Mouse (Mus musculus): ENCODE measurements around the gene Neurod2. TPM values are rescaled to one million over a fixed set of nuclear protein-coding genes. Genes with fewer than 3 reads are reported as not detected.

The Neurod2 gene
- polyA plus RNA-seq, 1 experiment from 2014 or later, result 16.3 TPM

DNA sequence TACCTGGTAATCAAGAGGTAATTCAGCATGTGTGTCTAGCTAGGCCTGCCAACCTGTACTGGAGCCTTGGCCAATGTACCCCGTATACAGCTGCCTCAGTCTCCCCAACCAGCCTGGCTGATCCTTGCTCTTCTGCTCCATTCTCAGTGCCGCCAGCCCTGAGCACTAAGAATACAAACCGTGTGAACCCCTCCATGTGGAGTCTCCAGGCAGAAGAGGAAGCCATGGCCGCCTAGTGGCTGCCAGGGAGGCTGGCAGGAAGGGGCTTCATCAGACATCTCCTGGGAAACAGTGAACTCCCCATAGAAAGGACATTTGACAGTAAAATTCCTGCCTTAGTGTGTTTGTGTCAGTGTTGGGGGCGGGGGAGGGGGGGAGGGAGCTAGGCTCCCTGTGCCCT lies 33.2 kb downstream of the Neurod2 start:
- Histone ChIP-seq H3K9me3 (replicated peaks) (no peaks in the 10 kb centered on the region), H3K27ac (replicated peaks) (no peak overlapping the region), H3K4me3 (replicated peaks) (no peak overlapping the region), H3K4me2 (peak overlapping the region; percentile 81), H3K27me3 (replicated peaks) (peaks cover 6% of the 10 kb centered on the region; the same call in 1 of the 2 replicates), H3K36me3 (no peaks in the 10 kb centered on the region), H3K4me1 (peaks cover 54% of the 10 kb centered on the region), H3K9ac (replicated peaks) (no peak overlapping the region)
- 5% methylated on average over 5 of the region's 5 CpGs for WGBS
- ATAC-seq (ENCODE audit: low FRiP score), result no peak

DNA sequence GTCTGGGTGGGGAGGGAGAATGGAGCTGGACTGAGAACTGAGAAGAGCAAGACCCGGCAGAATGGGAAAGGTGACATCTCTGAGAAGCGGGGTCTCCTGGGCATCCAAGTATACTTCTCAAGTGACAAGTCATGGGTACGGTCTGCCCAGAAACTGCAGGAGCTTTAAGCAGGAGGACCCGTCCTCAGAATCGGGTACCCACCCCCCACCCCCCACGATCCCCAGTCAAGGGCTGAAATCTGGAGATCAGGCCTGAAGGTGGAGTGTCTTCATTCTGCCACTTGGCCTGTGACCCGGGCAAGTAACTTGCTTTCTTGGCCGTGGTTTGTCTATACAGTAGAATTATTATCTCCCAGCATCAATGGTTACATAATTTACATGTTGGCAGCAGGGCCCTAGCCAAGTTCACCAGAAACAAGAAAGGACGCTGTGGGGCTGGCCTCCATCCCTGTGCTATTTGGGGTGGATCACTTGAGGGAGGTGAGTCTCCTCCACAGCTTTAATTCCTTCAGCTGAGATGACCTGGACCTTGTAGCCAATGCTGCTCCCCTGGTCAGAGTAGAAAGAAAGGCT lies 34.3 kb downstream of the Neurod2 start:
- peak; percentile 42 for ATAC-seq (ENCODE audit: low FRiP score)
- Histone ChIP-seq H3K4me1 (peaks cover 59% of the 10 kb centered on the region), H3K27me3 (replicated peaks) (peaks cover 6% of the 10 kb centered on the region; the same call in 1 of the 2 replicates)

GRCm38 (mm10) chr11:98294188-98295012 lies 35.0 kb downstream of the Neurod2 start:
- peak overlapping the region; percentile 71 for H3K9ac ChIP-seq (replicated peaks)
- 1% methylated on average over 58 of the region's 58 CpGs for whole genome bisulfite sequencing
- peaks cover 66% of the 10 kb centered on the region for H3K4me1 ChIP-seq
- peak overlapping the region; percentile 82 for H3K27ac ChIP-seq (replicated peaks)
- H3K27me3 ChIP-seq (replicated peaks), result peaks cover 6% of the 10 kb centered on the region; the same call in 1 of the 2 replicates
- H3K9me3 ChIP-seq (replicated peaks), result no peaks in the 10 kb centered on the region
- peak overlapping the region; percentile 60 for H3K4me3 ChIP-seq (replicated peaks)
- peak; percentile 78 for ATAC-seq (ENCODE audit: low FRiP score)
- H3K4me2 ChIP-seq, result peak overlapping the region; percentile 81
- no peaks in the 10 kb centered on the region for H3K36me3 ChIP-seq

More for the DNA sequence above, 34.3 kb downstream of the Neurod2 start:
- peak overlapping the region; percentile 71 for H3K9ac ChIP-seq (replicated peaks)
- peak overlapping the region; percentile 82 for H3K27ac ChIP-seq (replicated peaks)
- no peaks in the 10 kb centered on the region for H3K9me3 ChIP-seq (replicated peaks)
- 3% methylated on average over 9 of the region's 9 CpGs for WGBS
- H3K4me2 ChIP-seq, result peak overlapping the region; percentile 81
- no peaks in the 10 kb centered on the region for H3K36me3 ChIP-seq
- H3K4me3 ChIP-seq (replicated peaks), result peak overlapping the region; percentile 60

DNA sequence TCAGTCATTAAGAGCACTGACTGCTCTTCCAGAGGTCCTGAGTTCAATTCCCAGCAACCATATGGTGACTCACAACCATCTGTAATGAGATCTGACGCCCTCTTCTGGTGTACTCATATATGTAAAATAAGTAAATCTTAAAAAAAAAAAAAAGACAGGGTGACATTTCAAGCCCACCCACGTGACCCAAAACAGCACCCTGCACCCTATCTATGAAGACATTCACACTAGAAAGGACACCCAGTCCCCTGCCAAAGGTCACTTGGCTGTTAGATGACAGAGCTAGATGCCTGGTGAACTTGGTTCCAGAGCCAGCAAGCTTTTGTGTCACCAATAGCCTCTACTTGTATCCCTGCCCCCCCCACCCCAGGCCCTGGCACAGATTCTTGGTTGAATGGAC lies 36.4 kb downstream of the Neurod2 start:
- 46% methylated on average over 2 of the region's 2 CpGs for WGBS
- peaks cover 64% of the 10 kb centered on the region for H3K4me1 ChIP-seq
- H3K4me2 ChIP-seq, result no peak overlapping the region

DNA sequence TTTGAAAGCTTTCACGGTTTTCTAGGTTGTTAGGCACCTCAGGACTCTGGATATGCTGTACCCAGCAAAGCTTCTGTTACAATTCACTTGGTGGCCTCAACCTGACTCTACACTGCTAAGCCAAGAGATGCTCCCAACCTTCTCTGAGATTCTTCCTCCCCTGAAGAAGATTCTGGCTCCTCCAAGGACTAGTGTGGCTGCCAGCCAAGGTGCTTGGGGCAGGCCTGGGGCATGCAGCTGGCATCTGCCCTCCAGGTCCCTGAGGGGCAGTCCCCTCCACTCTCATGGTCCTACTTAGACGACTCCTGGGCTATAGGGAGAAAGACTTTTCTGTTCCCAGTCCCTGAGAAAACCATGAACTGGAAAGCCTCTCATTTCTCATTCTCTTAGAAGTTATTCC lies 38.5 kb downstream of the Neurod2 start:
- no peak overlapping the region for H3K27ac ChIP-seq (replicated peaks)
- 59% methylated on average over 2 of the region's 2 CpGs for WGBS

More for the DNA sequence above, 36.4 kb downstream of the Neurod2 start:
- Histone ChIP-seq H3K9ac (replicated peaks) (no peak overlapping the region), H3K4me3 (replicated peaks) (no peak overlapping the region), H3K9me3 (replicated peaks) (no peaks in the 10 kb centered on the region), H3K27me3 (replicated peaks) (peaks cover 6% of the 10 kb centered on the region; the same call in 1 of the 2 replicates), H3K36me3 (no peaks in the 10 kb centered on the region), H3K27ac (replicated peaks) (no peak overlapping the region)
- no peak for ATAC-seq (ENCODE audit: low FRiP score)

GRCm38 (mm10) chr11:98289873-98290272 lies 39.6 kb downstream of the Neurod2 start:
- Histone ChIP-seq H3K27me3 (replicated peaks) (no peaks in the 10 kb centered on the region), H3K27ac (replicated peaks) (peak overlapping the region; percentile 10; the same call in 1 of the 2 replicates), H3K4me1 (peaks cover 47% of the 10 kb centered on the region), H3K9ac (replicated peaks) (no peak overlapping the region), H3K36me3 (no peaks in the 10 kb centered on the region), H3K4me2 (no peak overlapping the region), H3K4me3 (replicated peaks) (no peak overlapping the region), H3K9me3 (replicated peaks) (no peaks in the 10 kb centered on the region)
- no peak for ATAC-seq (ENCODE audit: low FRiP score)
- 25% methylated on average over 13 of the region's 13 CpGs for WGBS

More for the DNA sequence above, 38.5 kb downstream of the Neurod2 start:
- Histone ChIP-seq H3K27me3 (replicated peaks) (no peaks in the 10 kb centered on the region), H3K4me3 (replicated peaks) (no peak overlapping the region), H3K9ac (replicated peaks) (no peak overlapping the region), H3K4me1 (peaks cover 51% of the 10 kb centered on the region), H3K9me3 (replicated peaks) (no peaks in the 10 kb centered on the region), H3K4me2 (no peak overlapping the region), H3K36me3 (no peaks in the 10 kb centered on the region)
- no peak for ATAC-seq (ENCODE audit: low FRiP score)

- Histone ChIP-seq H3K9ac (replicated peaks) (no peak overlapping the region), H3K4me1 (peaks cover 49% of the 10 kb centered on the region), H3K36me3 (no peaks in the 10 kb centered on the region), H3K4me3 (replicated peaks) (no peak overlapping the region), H3K4me2 (no peak overlapping the region), H3K27ac (replicated peaks) (peak overlapping the region; percentile 4; the same call in 1 of the 2 replicates), H3K27me3 (replicated peaks) (no peaks in the 10 kb centered on the region), H3K9me3 (replicated peaks) (no peaks in the 10 kb centered on the region)
- ATAC-seq (ENCODE audit: low FRiP score), result no peak
- 46% methylated on average over 7 of the region's 7 CpGs for WGBS
Measured at GRCm38 (mm10) chr11:98287961-98288360, 41.5 kb downstream of the Neurod2 start.

- 25% methylated on average over 5 of the region's 5 CpGs for WGBS
- Histone ChIP-seq H3K9me3 (replicated peaks) (no peaks in the 10 kb centered on the region), H3K4me2 (no peak overlapping the region), H3K27ac (replicated peaks) (peak overlapping the region; percentile 4; the same call in 1 of the 2 replicates), H3K4me3 (replicated peaks) (no peak overlapping the region), H3K36me3 (no peaks in the 10 kb centered on the region), H3K27me3 (replicated peaks) (no peaks in the 10 kb centered on the region), H3K9ac (replicated peaks) (no peak overlapping the region), H3K4me1 (peaks cover 53% of the 10 kb centered on the region)
- no peak for ATAC-seq (ENCODE audit: low FRiP score)
Measured at GRCm38 (mm10) chr11:98287531-98287930, 41.9 kb downstream of the Neurod2 start.

- 43% methylated on average over 2 of the region's 2 CpGs for WGBS
- H3K27ac ChIP-seq (replicated peaks), result peak overlapping the region; percentile 34; the same call in 1 of the 2 replicates
Measured at GRCm38 (mm10) chr11:98285368-98285767, 44.1 kb downstream of the Neurod2 start.

GRCm38 (mm10) chr11:98284230-98284629 lies 45.2 kb downstream of the Neurod2 start:
- peak overlapping the region; percentile 17; the same call in 1 of the 2 replicates for H3K4me3 ChIP-seq (replicated peaks)
- no peaks in the 10 kb centered on the region for H3K27me3 ChIP-seq (replicated peaks)
- H3K36me3 ChIP-seq, result no peaks in the 10 kb centered on the region
- WGBS, result 5% methylated on average over 14 of the region's 17 CpGs
- peak; percentile 89 for ATAC-seq (ENCODE audit: low FRiP score)
- peak overlapping the region; percentile 54 for H3K4me2 ChIP-seq
- 0 out of 2 replicates have a peak overlapping the region, but pooled peaks have one; percentile 29 for H3K9ac ChIP-seq (replicated peaks)
- H3K9me3 ChIP-seq (replicated peaks), result no peaks in the 10 kb centered on the region
- peak overlapping the region; percentile 81 for H3K27ac ChIP-seq (replicated peaks)
- H3K4me1 ChIP-seq, result peaks cover 40% of the 10 kb centered on the region

More at GRCm38 (mm10) chr11:98285368-98285767, 44.1 kb downstream of the Neurod2 start:
- Histone ChIP-seq H3K4me1 (peaks cover 51% of the 10 kb centered on the region), H3K9ac (replicated peaks) (no peak overlapping the region), H3K36me3 (no peaks in the 10 kb centered on the region), H3K27me3 (replicated peaks) (no peaks in the 10 kb centered on the region), H3K4me3 (replicated peaks) (no peak overlapping the region), H3K9me3 (replicated peaks) (no peaks in the 10 kb centered on the region), H3K4me2 (no peak overlapping the region)
- no peak for ATAC-seq (ENCODE audit: low FRiP score)

- Histone ChIP-seq H3K4me2 (peak overlapping the region; percentile 54), H3K27me3 (replicated peaks) (no peaks in the 10 kb centered on the region), H3K36me3 (peaks cover 4% of the 10 kb centered on the region; the same call in 1 of the 2 replicates), H3K9me3 (replicated peaks) (no peaks in the 10 kb centered on the region), H3K27ac (replicated peaks) (peak overlapping the region; percentile 81), H3K9ac (replicated peaks) (no peak overlapping the region), H3K4me1 (peaks cover 38% of the 10 kb centered on the region), H3K4me3 (replicated peaks) (no peak overlapping the region)
- 11% methylated on average over 9 of the region's 9 CpGs for WGBS
- peak; percentile 68 for ATAC-seq (ENCODE audit: low FRiP score)
Measured at GRCm38 (mm10) chr11:98283740-98284139, 45.7 kb downstream of the Neurod2 start.
